Mouse (Mus musculus): ENCODE results near the gene Spats2l. TPM values are rescaled to one million over a fixed set of nuclear protein-coding genes. Genes with fewer than 3 reads are reported as not detected.

Gene Spats2l
- total RNA-seq, 2 experiments from 2014 or later = 6.1 to 9.5 TPM

- no peak for DNase-seq
- intact Hi-C loops (cut with DNase I) = no loop called here
These were observed 179.8 kb downstream of the Spats2l start for GRCm38 (mm10) chr1:57953586-57954375.

- intact Hi-C loops (cut with DNase I) = no loop called here
- DNase-seq = no peak
These were observed 180.4 kb downstream of the Spats2l start for GRCm38 (mm10) chr1:57954376-57954765.

- intact Hi-C loops (cut with DNase I) = no loop called here
- no peak for DNase-seq
These were observed 181.8 kb downstream of the Spats2l start for GRCm38 (mm10) chr1:57955774-57956173.

GRCm38 (mm10) chr1:57969327-57970271 is 195.6 kb downstream of the Spats2l start:
- intact Hi-C loops (cut with DNase I) = loop anchor here (2.0 to 5.0 kb wide), 3 partner anchors 25 to 542 kb away; partner anchors contain the start of gene Sgo2a
- peak; percentile 98 to 99 for DNase-seq

GRCm38 (mm10) chr1:57971588-57971987 is 197.6 kb downstream of the Spats2l start:
- intact Hi-C loops (cut with DNase I) = loop anchor here (2.0 kb wide), 1 partner anchor 23 kb away; the partner anchor contains the start of gene Sgo2a
- no peak for DNase-seq

GRCm38 (mm10) chr1:57976860-57977259 is 202.9 kb downstream of the Spats2l start:
- DNase-seq = no peak
- intact Hi-C loops (cut with DNase I) = no loop called here

- peak; percentile 11 to 22 for DNase-seq
- intact Hi-C loops (cut with DNase I) = no loop called here
These were observed 215.2 kb downstream of the Spats2l start for GRCm38 (mm10) chr1:57989052-57989600.

- DNase-seq = no peak
- intact Hi-C loops (cut with DNase I) = no loop called here
These were observed 217.3 kb downstream of the Spats2l start for GRCm38 (mm10) chr1:57991277-57991676.

GRCm38 (mm10) chr1:57995432-57996132 is 221.6 kb downstream of the Spats2l start, which contains the start of gene Sgo2a:
Sgo2a (plus strand) TSS chr1:57995971.
- intact Hi-C loops (cut with DNase I) = loop anchor here (2.0 kb wide), 1 partner anchor 25 kb away; no protein-coding TSS in a partner anchor
- peak; percentile 90 to 91 for DNase-seq

- intact Hi-C loops (cut with DNase I) = no loop called here
- no peak for DNase-seq
These were observed 222.2 kb downstream of the Spats2l start for GRCm38 (mm10) chr1:57996133-57996615.

Other genes starting within 250 kb of the Spats2l start
- 1 to 10 TPM; 4.1 to 5.0 TPM for gene Sgo2a, start 221.8 kb downstream of the Spats2l start, total RNA-seq (2021)
- 1 to 10 TPM; 4.9 to 7.2 TPM for gene Kctd18, start 244.8 kb downstream of the Spats2l start, total RNA-seq (2021)

All from heart, postnatal 36 days (tissue).